Mouse (Mus musculus) cerebellum, adult 18-20 months (tissue): Measurements from ENCODE around the gene Mier2.
A peak's percentile ranks its signal among the peaks of the same experiment; 100 is the strongest.

ENCODE experiments used
- DNase-seq, 2 experiments: peaks; one replicate each; pipeline ENCODE4 v3.0.0; 2021

Gene Mier2

GRCm38 (mm10) chr10:79554330-79555237 is at the start of gene Mier2:
Gene Mier2 (minus strand): TSS chr10:79555199.
- peak; percentile 85 to 92 for DNase-seq

GRCm38 (mm10) chr10:79597936-79598230 is 42.9 kb upstream of the Mier2 start:
- no peak for DNase-seq

GRCm38 (mm10) chr10:79597051-79597935 is 42.3 kb upstream of the Mier2 start:
- no peak for DNase-seq

- DNase-seq: no peak
Observed at GRCm38 (mm10) chr10:79595590-79595929, 40.6 kb upstream of the Mier2 start.

GRCm38 (mm10) chr10:79594872-79595589 is 40.0 kb upstream of the Mier2 start:
- peak; percentile 73 for DNase-seq

GRCm38 (mm10) chr10:79594111-79594510 is 39.1 kb upstream of the Mier2 start:
- DNase-seq: no peak

- no peak for DNase-seq
Observed at GRCm38 (mm10) chr10:79590702-79591101, 35.7 kb upstream of the Mier2 start.

- DNase-seq: no peak
Observed at GRCm38 (mm10) chr10:79587752-79588126, 32.7 kb upstream of the Mier2 start.

- no peak for DNase-seq
Observed at GRCm38 (mm10) chr10:79587061-79587751, 32.2 kb upstream of the Mier2 start, which contains the start of gene Theg. Gene Theg (minus strand): TSS chr10:79587331.

GRCm38 (mm10) chr10:79586243-79586642 is 31.2 kb upstream of the Mier2 start:
- no peak for DNase-seq

GRCm38 (mm10) chr10:79585723-79586122 is 30.7 kb upstream of the Mier2 start:
- no peak for DNase-seq

- DNase-seq: no peak
Observed at GRCm38 (mm10) chr10:79585136-79585535, 30.1 kb upstream of the Mier2 start.

GRCm38 (mm10) chr10:79584426-79584825 is 29.4 kb upstream of the Mier2 start:
- no peak for DNase-seq

- no peak for DNase-seq
Observed at GRCm38 (mm10) chr10:79584021-79584420, 29.0 kb upstream of the Mier2 start.

- DNase-seq: no peak
Observed at GRCm38 (mm10) chr10:79581501-79581900, 26.5 kb upstream of the Mier2 start.

- DNase-seq: peak in 1 of 2 experiments; percentile 18
Observed at GRCm38 (mm10) chr10:79580811-79581210, 25.8 kb upstream of the Mier2 start.

GRCm38 (mm10) chr10:79580356-79580755 is 25.4 kb upstream of the Mier2 start:
- no peak for DNase-seq

- no peak for DNase-seq
Observed at GRCm38 (mm10) chr10:79579781-79580180, 24.8 kb upstream of the Mier2 start.

- DNase-seq: no peak
Observed at GRCm38 (mm10) chr10:79578891-79579290, 23.9 kb upstream of the Mier2 start.

GRCm38 (mm10) chr10:79578276-79578675 is 23.3 kb upstream of the Mier2 start:
- no peak for DNase-seq

GRCm38 (mm10) chr10:79577376-79577775 is 22.4 kb upstream of the Mier2 start:
- DNase-seq: no peak

GRCm38 (mm10) chr10:79575754-79576153 is 20.8 kb upstream of the Mier2 start:
- DNase-seq: no peak

- DNase-seq: no peak
Observed at GRCm38 (mm10) chr10:79574796-79575195, 19.8 kb upstream of the Mier2 start.
